Mouse (Mus musculus) erythroblast, embryonic 14.5 days (primary cell): ENCODE measurements around the gene Capn7.

Experiments used
- GATA1 ChIP-seq: IDR thresholded peaks from 2 replicates; pipeline ENCODE4 v1.6.1; 2012; ENCODE audit warnings: low read length, inconsistent platforms, mixed read lengths
- TAL1 ChIP-seq: IDR thresholded peaks from 3 replicates; pipeline ENCODE4 v1.6.1; 2012; ENCODE audit warnings: low read length, inconsistent platforms, mixed read lengths

DNA sequence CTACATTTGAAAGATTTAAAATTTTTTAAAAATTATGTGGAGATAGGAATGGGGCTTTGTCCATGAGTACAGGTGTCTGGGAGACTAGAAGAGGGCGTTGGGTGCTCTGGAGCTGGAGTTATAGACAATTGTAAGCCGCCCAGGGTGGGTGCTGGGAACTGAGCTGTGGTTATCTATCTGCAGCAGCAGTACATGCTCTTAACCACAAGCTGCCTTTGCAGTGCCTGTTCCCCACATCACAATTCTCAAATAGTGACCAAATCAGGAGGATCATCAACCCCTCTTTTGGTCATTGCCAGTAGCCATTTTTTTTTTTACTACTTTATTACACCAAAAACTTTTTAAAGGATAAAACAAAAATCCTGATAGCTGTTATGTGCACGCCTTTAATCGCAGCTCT, 28.2 kb downstream of the Capn7 start:
- TF ChIP-seq GATA1 (no peak), TAL1 (no peak)
